In the genomic region with DNA sequence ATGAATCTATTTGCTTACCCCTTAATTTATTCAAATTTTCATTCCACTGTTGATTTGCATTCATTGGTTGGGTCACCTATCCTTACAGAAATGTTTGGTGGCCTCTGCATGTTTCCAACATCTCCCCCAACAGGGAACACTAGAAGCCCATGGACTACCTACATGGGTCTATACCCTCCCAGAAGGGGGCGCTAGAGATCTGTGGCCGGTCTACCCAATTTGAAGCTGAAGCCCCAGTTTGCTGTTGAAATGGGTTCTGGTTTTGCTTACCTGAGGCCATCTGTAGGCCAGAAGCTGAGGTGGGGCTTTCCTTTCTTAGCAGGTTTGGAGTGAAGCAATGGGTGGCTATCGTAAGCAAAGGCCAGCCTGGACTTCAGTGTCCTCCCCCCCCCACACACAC, we compare ENCODE assay signal across 20 mouse cellular contexts. TPM values are rescaled to one million over a fixed set of nuclear protein-coding genes. Genes with fewer than 3 reads are reported as not detected.
DNase-seq lines count a peak whose midpoint lies in the region; ATAC-seq and TF ChIP-seq lines count a peak whose summit lies in the region.
"Had no signal": no experiment of that assay in that cellular context is flagged by ENCODE, and none has a peak within 500 bp of the region (broad histone marks: within the 10 kb centered on the region; RNA-seq: fewer than 3 reads in every experiment).

No protein-coding gene starts in this region.

- ATAC-seq in lung, postnatal 0 days, result no peak
- no peak for ATAC-seq in erythroid progenitor cell, adult 5-6 weeks (replicated peaks; ENCODE audit: low FRiP score, poor library complexity, severe bottlenecking)
- ATAC-seq: forebrain, postnatal 0 days had no signal

- H3K79me2 ChIP-seq in heart, adult 2 months (replicated peaks; ENCODE audit: control insufficient read depth, insufficient read depth, low read length), result no peaks in the 10 kb centered on the region
- no peaks in the 10 kb centered on the region for H3K79me2 ChIP-seq in MEL (ENCODE audit: control insufficient read depth, insufficient read depth, low read length, poor library complexity)

- no peak overlapping the region for H3K9ac ChIP-seq in heart, adult 2 months (ENCODE audit: low read depth, low read length)
- H3K9ac ChIP-seq in lung, postnatal 0 days (replicated peaks; ENCODE audit: low read depth), result no peak overlapping the region
- H3K9ac ChIP-seq in MEL (ENCODE audit: control insufficient read depth, low read depth, low read length, poor library complexity, severe bottlenecking), result no peak overlapping the region
- H3K9ac ChIP-seq: embryonic facial prominence, embryonic 15.5 days; forebrain, postnatal 0 days; heart, embryonic 13.5 days; midbrain, embryonic 12.5 days had no signal

- no peak overlapping the region for H3K27ac ChIP-seq in heart, adult 2 months
- H3K27ac ChIP-seq in lung, postnatal 0 days (ENCODE audit: low read length), result no peak overlapping the region
- no peak overlapping the region for H3K27ac ChIP-seq in MEL (ENCODE audit: control insufficient read depth, low read depth, low read length)
- H3K27ac ChIP-seq: embryonic facial prominence, embryonic 15.5 days; heart, embryonic 13.5 days; hindbrain, embryonic 10.5 days; midbrain, embryonic 12.5 days had no signal

- no peaks in the 10 kb centered on the region for H3K36me3 ChIP-seq in heart, adult 2 months (ENCODE audit: control insufficient read depth, insufficient read depth, low read length)
- no peaks in the 10 kb centered on the region for H3K36me3 ChIP-seq in lung, postnatal 0 days (ENCODE audit: insufficient read depth, low read length)
- no peaks in the 10 kb centered on the region for H3K36me3 ChIP-seq in MEL (ENCODE audit: control insufficient read depth in 1 of 2, insufficient read depth in 2 of 2, low read length in 2 of 2)
- H3K36me3 ChIP-seq: embryonic facial prominence, embryonic 15.5 days; heart, embryonic 13.5 days; hindbrain, embryonic 10.5 days; midbrain, embryonic 12.5 days had no signal

- no peaks in the 10 kb centered on the region for H3K27me3 ChIP-seq in heart, adult 2 months (ENCODE audit: control insufficient read depth, insufficient read depth, low read length)
- no peaks in the 10 kb centered on the region for H3K27me3 ChIP-seq in lung, postnatal 0 days (replicated peaks; ENCODE audit: insufficient read depth, low read length)
- H3K27me3 ChIP-seq in MEL (ENCODE audit: control insufficient read depth in 1 of 2, insufficient read depth in 2 of 2, low read length in 2 of 2), result no peaks in the 10 kb centered on the region
- H3K27me3 ChIP-seq: embryonic facial prominence, embryonic 15.5 days; heart, embryonic 13.5 days; midbrain, embryonic 12.5 days had no signal

- no peak for TF ChIP-seq POLR2A in heart, adult 2 months (IDR thresholded peaks at IDR 0.05; ENCODE audit: insufficient read depth, low read depth, low read length)
- no peak for TF ChIP-seq POLR2A in MEL (IDR thresholded peaks at IDR 0.05; ENCODE audit: control insufficient read depth in 1 of 2, insufficient read depth in 1 of 2, low read depth in 1 of 2, low read length in 2 of 2, poor library complexity in 1 of 2)

- intact Hi-C loops in heart, adult 2 months (cut with DNase I), result no loop called here
- intact Hi-C loops in heart, postnatal 36 days (cut with DNase I), result no loop called here

- H3K4me3 ChIP-seq in heart, adult 2 months, result no peak overlapping the region
- H3K4me3 ChIP-seq in lung, postnatal 0 days (ENCODE audit: low read depth, low read length), result no peak overlapping the region
- no peak overlapping the region for H3K4me3 ChIP-seq in MEL (ENCODE audit: control insufficient read depth in 1 of 2, insufficient read depth in 1 of 2, low read depth in 2 of 2, low read length in 2 of 2)
- H3K4me3 ChIP-seq: embryonic facial prominence, embryonic 15.5 days; heart, embryonic 13.5 days; hindbrain, embryonic 10.5 days; midbrain, embryonic 12.5 days had no signal

- TF ChIP-seq EP300 in heart, adult 2 months (IDR thresholded peaks at IDR 0.05; ENCODE audit: insufficient read depth, low read depth, low read length), result no peak
- TF ChIP-seq EP300 in lung, postnatal 0 days (IDR thresholded peaks at IDR 0.05), result no peak
- TF ChIP-seq EP300 in MEL (IDR thresholded peaks at IDR 0.05; ENCODE audit: low read depth in 1 of 2, low read length in 2 of 2), result no peak

- peak; percentile 23 for TF ChIP-seq CTCF in heart, adult 2 months (IDR thresholded peaks at IDR 0.05)
- TF ChIP-seq CTCF in lung, postnatal 0 days (IDR thresholded peaks at IDR 0.05), result peak; percentile 14; the same call in 1 of the 2 replicates
- peak in 2 of 3 experiments; percentile 21 to 26; a peak in 2 of 6 replicates for TF ChIP-seq CTCF in MEL (IDR thresholded peaks at IDR 0.05 in 2 of 3, conservative IDR thresholded peaks at IDR 0.05 in 1 of 3; ENCODE audit: control insufficient read depth in 1 of 3, insufficient read depth in 1 of 3, low read depth in 2 of 3, low read length in 3 of 3, poor library complexity in 1 of 3, severe bottlenecking in 1 of 3)

- H3K9me3 ChIP-seq in lung, postnatal 0 days (ENCODE audit: low read length), result no peaks in the 10 kb centered on the region
- H3K9me3 ChIP-seq in MEL (replicated peaks; ENCODE audit: insufficient read depth, low read length), result no peaks in the 10 kb centered on the region
- H3K9me3 ChIP-seq: embryonic facial prominence, embryonic 15.5 days; heart, embryonic 13.5 days; hindbrain, embryonic 10.5 days; midbrain, embryonic 12.5 days had no signal

- TF ChIP-seq RAD21 in MEL (IDR thresholded peaks at IDR 0.05; ENCODE audit: low read depth, low read length), result no peak

- WGBS in heart, adult 2 months, result 88% methylated on average over 3 of the region's 3 CpGs
- 90% methylated on average over 3 of the region's 3 CpGs for WGBS in lung, postnatal 0 days

- H3K4me1 ChIP-seq in heart, adult 2 months (ENCODE audit: control insufficient read depth, insufficient read depth, low read length), result no peaks in the 10 kb centered on the region
- no peaks in the 10 kb centered on the region for H3K4me1 ChIP-seq in lung, postnatal 0 days (ENCODE audit: insufficient read depth, low read depth, low read length)
- H3K4me1 ChIP-seq in MEL (ENCODE audit: control insufficient read depth in 1 of 2, insufficient read depth in 2 of 2, low read length in 2 of 2), result no peaks in the 10 kb centered on the region
- H3K4me1 ChIP-seq: embryonic facial prominence, embryonic 15.5 days had no signal

- no peak for DNase-seq in heart, adult 2 months
- no peak for DNase-seq in heart, postnatal 36 days
- DNase-seq in lung, postnatal 0 days (ENCODE audit: low spot score), result no peak
- DNase-seq in lung, postnatal 25 days (ENCODE audit: low spot score), result no peak
- no peak for DNase-seq in MEL (ENCODE audit: low read depth, low spot score)
- peak; percentile 60 for DNase-seq in naive thymus-derived CD4-positive, alpha-beta T cell, adult 2 months (ENCODE audit: low read depth)
- DNase-seq: adrenal gland, postnatal 10 days; cerebellum, adult 18-20 months; forebrain, postnatal 0 days; gastrocnemius, postnatal 25 days; layer of hippocampus, postnatal 36 days; right cerebral cortex, postnatal 25 days had no signal

- H3K4me2 ChIP-seq in lung, postnatal 0 days (replicated peaks; ENCODE audit: low read depth, low read length), result no peak overlapping the region
- H3K4me2 ChIP-seq: embryonic facial prominence, embryonic 15.5 days; heart, embryonic 13.5 days; midbrain, embryonic 12.5 days had no signal

TF ChIP-seq in MEL, 35 proteins besides CTCF, POLR2A, EP300 and RAD21 (continues in another document):
- TF ChIP-seq E2F4 (IDR thresholded peaks at IDR 0.05; ENCODE audit: borderline replicate concordance, low read depth, low read length) (no peak), MAX (IDR thresholded peaks at IDR 0.05; ENCODE audit: low read length) (no peak), MYB (IDR thresholded peaks at IDR 0.05; ENCODE audit: low read depth, low read length) (no peak), ZC3H11A (IDR thresholded peaks at IDR 0.05; ENCODE audit: low read depth, low read length) (no peak), BHLHE40 (IDR thresholded peaks at IDR 0.05; ENCODE audit: borderline replicate concordance, low read depth, low read length) (no peak), RCOR1 (IDR thresholded peaks at IDR 0.05; ENCODE audit: low read depth, low read length) (no peak), MAZ (IDR thresholded peaks at IDR 0.05; ENCODE audit: low read depth, low read length) (no peak), CHD2 (IDR thresholded peaks at IDR 0.05; ENCODE audit: low read length) (no peak), KAT2A (conservative IDR thresholded peaks at IDR 0.05; ENCODE audit: low read depth, low read length) (no peak)

RNA-seq across cellular contexts. Expression of a gene that starts 17.5 kb away (rescaled TPM):
- total RNA-seq in heart, adult 2 months (2021), result under 1 TPM in 1 of 2 experiments, not detected in 1; 0.13 TPM
- polyA plus RNA-seq in heart, adult 2 months (2012; rRNA removed), result not detected in 2 replicates
- total RNA-seq in heart, postnatal 36 days (2021), result not detected
- polyA plus RNA-seq in lung, postnatal 0 days (2015; fragmentation: Nextera tagmentation; extraction: Ambion mirVana), result not detected in 2 replicates
- not detected in 2 replicates for total RNA-seq in MEL (2012; rRNA removed)
- under 1 TPM in 1 of 2 experiments, not detected in 1; 0.10 TPM for polyA plus RNA-seq in MEL (2012; ENCODE audit: insufficient read depth in 1 of 2, insufficient read length in 2 of 2, low read depth in 1 of 2, low replicate concordance in 2 of 2, missing spikeins in 1 of 2)
- total RNA-seq in erythroid progenitor cell, adult 5-6 weeks (2015; ENCODE audit: low replicate concordance), result not detected in 2 replicates
- total RNA-seq in erythroid progenitor cell, adult 5-6 weeks (2017; ENCODE audit: low replicate concordance), result not detected in 2 replicates
- total RNA-seq: adrenal gland, postnatal 10 days; forebrain, postnatal 0 days; gastrocnemius, postnatal 25 days; layer of hippocampus, postnatal 36 days had no signal
- polyA plus RNA-seq: embryonic facial prominence, embryonic 15.5 days; forebrain, postnatal 0 days; heart, embryonic 13.5 days; hindbrain, embryonic 10.5 days; intestine, embryonic 14.5 days; limb, embryonic 11.5 days; lung, embryonic 16.5 days; midbrain, embryonic 12.5 days had no signal

RNA-seq across cellular contexts. Expression of a gene that starts 30.9 kb away (rescaled TPM):
- total RNA-seq in heart, adult 2 months (2021), result 1 to 10 TPM; 5.0 to 6.4 TPM
- 22.4 and 27.1 TPM in 2 replicates for polyA plus RNA-seq in heart, adult 2 months (2012; rRNA removed)
- total RNA-seq in heart, postnatal 36 days (2021), result 1 to 10 TPM; 6.8 to 7.2 TPM
- 42.1 and 56.8 TPM in 2 replicates for polyA plus RNA-seq in lung, postnatal 0 days (2015; fragmentation: Nextera tagmentation; extraction: Ambion mirVana)
- total RNA-seq in MEL (2012; rRNA removed), result not detected in 2 replicates
- polyA plus RNA-seq in MEL (2012; ENCODE audit: insufficient read depth in 1 of 2, insufficient read length in 2 of 2, low read depth in 1 of 2, low replicate concordance in 2 of 2, missing spikeins in 1 of 2), result not detected
- total RNA-seq in erythroid progenitor cell, adult 5-6 weeks (2015; ENCODE audit: low replicate concordance), result 7.1 and 9.0 TPM in 2 replicates
- 6.4 and 40.7 TPM in 2 replicates for total RNA-seq in erythroid progenitor cell, adult 5-6 weeks (2017; ENCODE audit: low replicate concordance)

RNA-seq across cellular contexts. Expression of a gene that starts 46.3 kb away (rescaled TPM):
- 1 to 10 TPM; 4.6 to 6.7 TPM for total RNA-seq in heart, adult 2 months (2021)
- 6.6 and 9.7 TPM in 2 replicates for polyA plus RNA-seq in heart, adult 2 months (2012; rRNA removed)
- 1 to 10 TPM; 5.6 to 6.2 TPM for total RNA-seq in heart, postnatal 36 days (2021)
- 0.85 and 0.87 TPM in 2 replicates for polyA plus RNA-seq in lung, postnatal 0 days (2015; fragmentation: Nextera tagmentation; extraction: Ambion mirVana)
- not detected in 2 replicates for total RNA-seq in MEL (2012; rRNA removed)
- under 1 TPM in 1 of 2 experiments, not detected in 1; 0.10 TPM for polyA plus RNA-seq in MEL (2012; ENCODE audit: insufficient read depth in 1 of 2, insufficient read length in 2 of 2, low read depth in 1 of 2, low replicate concordance in 2 of 2, missing spikeins in 1 of 2)
- not detected in 2 replicates for total RNA-seq in erythroid progenitor cell, adult 5-6 weeks (2015; ENCODE audit: low replicate concordance)
- not detected in 2 replicates for total RNA-seq in erythroid progenitor cell, adult 5-6 weeks (2017; ENCODE audit: low replicate concordance)
